11 mouse cellular contexts compared by ENCODE assay signal in genomic region chr19:37493921-37494485, GRCm38 (mm10). TPM values are rescaled to one million over a fixed set of nuclear protein-coding genes. Genes with fewer than 3 reads are reported as not detected.
DNase-seq lines count a peak whose midpoint lies in the region; ATAC-seq and TF ChIP-seq lines count a peak whose summit lies in the region.
"Had no signal": no experiment of that assay in that cellular context is flagged by ENCODE, and none has a peak within 500 bp of the region (broad histone marks: within the 10 kb centered on the region; RNA-seq: fewer than 3 reads in every experiment).

No protein-coding gene starts in this region.

- no peak for TF ChIP-seq CTCF in layer of hippocampus, adult 2 months (conservative IDR thresholded peaks at IDR 0.05)

- H3K4me2 ChIP-seq in lung, embryonic 15.5 days = no peak overlapping the region
- H3K4me2 ChIP-seq in embryonic facial prominence, embryonic 11.5 days (ENCODE audit: low read depth, low read length) = no peak overlapping the region
- H3K4me2 ChIP-seq: embryonic facial prominence, embryonic 12.5 days; neural tube, embryonic 12.5 days had no signal

- no peaks in the 10 kb centered on the region for H3K9me3 ChIP-seq in lung, embryonic 15.5 days
- H3K9me3 ChIP-seq in embryonic facial prominence, embryonic 11.5 days (replicated peaks; ENCODE audit: control insufficient read depth, low read length) = no peaks in the 10 kb centered on the region
- H3K9me3 ChIP-seq: embryonic facial prominence, embryonic 12.5 days; neural tube, embryonic 12.5 days had no signal

- ATAC-seq in lung, embryonic 15.5 days (ENCODE audit: borderline replicate concordance, extremely low read depth, low FRiP score, low TSS enrichment) = no peak
- no peak for ATAC-seq in embryonic facial prominence, embryonic 11.5 days (replicated peaks; ENCODE audit: insufficient number of reproducible peaks, low FRiP score, low TSS enrichment, low read depth)
- ATAC-seq: hindbrain, embryonic 16.5 days had no signal

- H3K36me3 ChIP-seq in lung, embryonic 15.5 days = no peaks in the 10 kb centered on the region
- H3K36me3 ChIP-seq in embryonic facial prominence, embryonic 11.5 days (replicated peaks; ENCODE audit: control insufficient read depth, insufficient read depth, low read depth, low read length) = no peaks in the 10 kb centered on the region
- H3K36me3 ChIP-seq: embryonic facial prominence, embryonic 12.5 days; neural tube, embryonic 12.5 days had no signal

- no peaks in the 10 kb centered on the region for H3K27me3 ChIP-seq in lung, embryonic 15.5 days
- H3K27me3 ChIP-seq in embryonic facial prominence, embryonic 11.5 days (ENCODE audit: control insufficient read depth, insufficient read depth, low read length) = no peaks in the 10 kb centered on the region
- H3K27me3 ChIP-seq: embryonic facial prominence, embryonic 12.5 days; neural tube, embryonic 12.5 days had no signal

- H3K4me3 ChIP-seq in lung, embryonic 15.5 days = no peak overlapping the region
- no peak overlapping the region for H3K4me3 ChIP-seq in embryonic facial prominence, embryonic 11.5 days (ENCODE audit: low read depth, low read length)
- no peak overlapping the region for H3K4me3 ChIP-seq in layer of hippocampus, adult 2 months
- H3K4me3 ChIP-seq: embryonic facial prominence, embryonic 12.5 days; neural tube, embryonic 12.5 days had no signal

- H3K4me1 ChIP-seq in lung, embryonic 15.5 days = peaks cover 15% of the 10 kb centered on the region; the same call in 1 of the 2 replicates
- no peaks in the 10 kb centered on the region for H3K4me1 ChIP-seq in embryonic facial prominence, embryonic 11.5 days (ENCODE audit: control insufficient read depth, insufficient read depth, low read length)
- H3K4me1 ChIP-seq: neural tube, embryonic 12.5 days had no signal

- no peak overlapping the region for H3K9ac ChIP-seq in lung, embryonic 15.5 days
- H3K9ac ChIP-seq in embryonic facial prominence, embryonic 11.5 days (replicated peaks; ENCODE audit: low read length) = no peak overlapping the region
- H3K9ac ChIP-seq: embryonic facial prominence, embryonic 12.5 days; neural tube, embryonic 12.5 days had no signal

- 18% methylated on average over 10 of the region's 10 CpGs for WGBS in lung, embryonic 15.5 days
- WGBS in embryonic facial prominence, embryonic 11.5 days = 32% methylated on average over 10 of the region's 10 CpGs

- DNase-seq in lung, postnatal 25 days (ENCODE audit: low spot score) = no peak
- DNase-seq in embryonic facial prominence, embryonic 11.5 days (ENCODE audit: low spot score) = peak; percentile 28
- peak; percentile 43 for DNase-seq in lung, postnatal 10 days
- peak; percentile 40 for DNase-seq in yolk sac, embryonic 10.5 days (ENCODE audit: low spot score)
- DNase-seq in ovary, postnatal 14 days (ENCODE audit: low spot score) = no peak
- DNase-seq in frontal cortex, adult 2 months (ENCODE audit: extremely low spot score in 1 of 2, low spot score in 1 of 2) = no peak
- DNase-seq in layer of hippocampus, adult 2 months (ENCODE audit: low spot score in 2 of 2) = no peak

- H3K27ac ChIP-seq in lung, embryonic 15.5 days = peak overlapping the region; percentile 27; the same call in 1 of the 2 replicates
- no peak overlapping the region for H3K27ac ChIP-seq in embryonic facial prominence, embryonic 11.5 days (replicated peaks; ENCODE audit: low read depth, low read length)
- H3K27ac ChIP-seq in layer of hippocampus, adult 2 months = no peak overlapping the region
- H3K27ac ChIP-seq: embryonic facial prominence, embryonic 12.5 days; neural tube, embryonic 12.5 days had no signal

RNA-seq across cellular contexts. Expression of gene Exoc6, which starts 56.2 kb away (rescaled TPM):
- 11.6 and 12.8 TPM in 2 replicates for polyA plus RNA-seq in lung, embryonic 15.5 days (2015; fragmentation: Nextera tagmentation; extraction: Ambion mirVana)
- polyA plus RNA-seq in embryonic facial prominence, embryonic 11.5 days (2014; fragmentation: Nextera tagmentation; extraction: Ambion mirVana) = 10.3 and 10.7 TPM in 2 replicates
- polyA plus RNA-seq in frontal cortex, adult 2 months (2012; rRNA removed) = 20.0 and 21.5 TPM in 2 replicates
- 10 to 100 TPM; 53.3 to 54.7 TPM for total RNA-seq in layer of hippocampus, adult 2 months (2021)

RNA-seq across cellular contexts. Expression of gene Hhex, which starts 59.4 kb away (rescaled TPM):
- polyA plus RNA-seq in lung, embryonic 15.5 days (2015; fragmentation: Nextera tagmentation; extraction: Ambion mirVana) = 32.8 and 38.0 TPM in 2 replicates
- polyA plus RNA-seq in embryonic facial prominence, embryonic 11.5 days (2014; fragmentation: Nextera tagmentation; extraction: Ambion mirVana) = 3.9 and 4.0 TPM in 2 replicates
- 2.4 and 3.1 TPM in 2 replicates for polyA plus RNA-seq in frontal cortex, adult 2 months (2012; rRNA removed)
- total RNA-seq in layer of hippocampus, adult 2 months (2021) = 1 to 10 TPM; 1.7 to 2.4 TPM

Comparison
In these comparisons a context has a peak if more than half of its experiments do, and no peak if none do; other contexts are left out.
1. DNase-seq: peak in embryonic facial prominence, embryonic 11.5 days (single experiment), lung, postnatal 10 days (single experiment) and yolk sac, embryonic 10.5 days (single experiment); none in lung, postnatal 25 days (single experiment), ovary, postnatal 14 days (single experiment), frontal cortex, adult 2 months (0 of 2) and layer of hippocampus, adult 2 months (0 of 2).